Mouse (Mus musculus): Measurements from ENCODE around the gene Slc17a7. TPM values are rescaled to one million over a fixed set of nuclear protein-coding genes. Genes with fewer than 3 reads are reported as not detected.

Slc17a7 gene
- polyA plus RNA-seq, 1 experiment from 2014 or later = 1.4 TPM

- H3K4me3 ChIP-seq = peak within 1 kb of the TSS; percentile 45
- peaks cover 26% of the 10 kb centered on the region for H3K4me1 ChIP-seq
- 3% methylated on average over 17 of the region's 17 CpGs for WGBS
- peak within 1 kb of the TSS; percentile 56; the same call in 1 of the 2 replicates for H3K27ac ChIP-seq
- H3K36me3 ChIP-seq = no peaks in the 10 kb centered on the region
- DNase-seq (ENCODE audit: low spot score) = no peak
- peaks cover 35% of the 10 kb centered on the region for H3K27me3 ChIP-seq (ENCODE audit: insufficient read depth, poor library complexity, severe bottlenecking)
- H3K9me3 ChIP-seq = no peaks in the 10 kb centered on the region
Measured at GRCm38 (mm10) chr7:45211851-45212251, 48.1 kb downstream of the Slc17a7 start, which contains the start of gene Dkkl1. TSS of gene Dkkl1 (minus strand) at chr7:45212147.

DNA sequence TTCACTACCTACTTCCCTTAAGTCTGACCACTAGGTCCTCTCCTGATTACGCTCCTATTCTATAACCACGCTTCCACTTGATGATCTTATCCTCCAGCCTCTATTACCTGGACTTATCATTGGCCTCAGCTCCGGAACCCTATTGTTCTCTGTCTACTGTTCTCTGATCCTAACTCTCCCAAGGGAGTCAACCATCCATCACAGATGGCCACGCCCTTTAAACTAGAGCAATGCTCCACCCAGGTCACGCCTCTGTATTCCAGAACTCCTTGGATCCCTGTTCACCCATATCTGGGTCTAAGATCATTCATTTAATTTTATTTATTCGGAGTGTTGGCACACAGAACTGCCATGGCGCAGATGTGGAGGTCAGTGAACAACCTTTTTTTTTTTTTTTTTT is 48.6 kb downstream of the Slc17a7 start:
- no peak for DNase-seq (ENCODE audit: low spot score)
- H3K4me3 ChIP-seq = peak overlapping the region; percentile 45; the same call in 1 of the 2 replicates
- H3K36me3 ChIP-seq = peaks cover 3% of the 10 kb centered on the region
- H3K27me3 ChIP-seq (ENCODE audit: insufficient read depth, poor library complexity, severe bottlenecking) = peaks cover 35% of the 10 kb centered on the region
- H3K9me3 ChIP-seq = no peaks in the 10 kb centered on the region
- WGBS = 72% methylated on average over 7 of the region's 7 CpGs
- H3K4me1 ChIP-seq = peaks cover 31% of the 10 kb centered on the region
- H3K27ac ChIP-seq = no peak overlapping the region

DNA sequence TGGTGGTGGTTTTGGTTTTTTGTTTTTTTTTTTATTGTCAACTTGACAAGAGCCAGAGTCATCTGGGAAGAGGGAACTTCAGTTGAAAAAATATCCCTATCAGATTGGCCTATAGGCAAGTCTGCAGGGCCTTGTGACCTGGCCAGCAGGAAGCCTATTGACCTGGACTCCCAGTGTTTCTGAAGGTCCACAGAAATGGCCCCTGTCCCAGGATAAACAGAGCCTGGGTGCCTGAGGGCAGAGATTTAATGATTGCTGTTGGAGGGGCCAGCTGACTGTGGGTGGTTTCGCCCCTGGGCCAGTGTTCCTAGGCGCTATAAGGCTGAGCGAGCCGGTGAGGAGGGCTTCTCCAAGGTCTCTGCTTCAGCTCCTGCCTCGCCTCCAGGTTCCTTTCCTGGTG is 50.0 kb downstream of the Slc17a7 start:
- H3K9me3 ChIP-seq = no peaks in the 10 kb centered on the region
- peaks cover 35% of the 10 kb centered on the region for H3K27me3 ChIP-seq (ENCODE audit: insufficient read depth, poor library complexity, severe bottlenecking)
- H3K4me1 ChIP-seq = peaks cover 42% of the 10 kb centered on the region
- 51% methylated on average over 5 of the region's 5 CpGs for WGBS
- no peak for DNase-seq (ENCODE audit: low spot score)
- H3K4me3 ChIP-seq = no peak overlapping the region
- no peak overlapping the region for H3K27ac ChIP-seq
- H3K36me3 ChIP-seq = peaks cover 17% of the 10 kb centered on the region

- peak within 1 kb of the TSS; percentile 96 for H3K27ac ChIP-seq
- H3K27me3 ChIP-seq (ENCODE audit: insufficient read depth, poor library complexity, severe bottlenecking) = peaks cover 16% of the 10 kb centered on the region
- under 1% methylated on average over 55 of the region's 55 CpGs for WGBS
- DNase-seq (ENCODE audit: low spot score) = peak; percentile 89
- H3K4me1 ChIP-seq = peaks cover 58% of the 10 kb centered on the region
- peak within 1 kb of the TSS; percentile 93 for H3K4me3 ChIP-seq
- H3K36me3 ChIP-seq = peaks cover 38% of the 10 kb centered on the region
- no peaks in the 10 kb centered on the region for H3K9me3 ChIP-seq
Measured at GRCm38 (mm10) chr7:45215673-45216441, 52.1 kb downstream of the Slc17a7 start, which contains the start of gene Tead2. TSS of gene Tead2 (plus strand) at chr7:45215753.

DNA sequence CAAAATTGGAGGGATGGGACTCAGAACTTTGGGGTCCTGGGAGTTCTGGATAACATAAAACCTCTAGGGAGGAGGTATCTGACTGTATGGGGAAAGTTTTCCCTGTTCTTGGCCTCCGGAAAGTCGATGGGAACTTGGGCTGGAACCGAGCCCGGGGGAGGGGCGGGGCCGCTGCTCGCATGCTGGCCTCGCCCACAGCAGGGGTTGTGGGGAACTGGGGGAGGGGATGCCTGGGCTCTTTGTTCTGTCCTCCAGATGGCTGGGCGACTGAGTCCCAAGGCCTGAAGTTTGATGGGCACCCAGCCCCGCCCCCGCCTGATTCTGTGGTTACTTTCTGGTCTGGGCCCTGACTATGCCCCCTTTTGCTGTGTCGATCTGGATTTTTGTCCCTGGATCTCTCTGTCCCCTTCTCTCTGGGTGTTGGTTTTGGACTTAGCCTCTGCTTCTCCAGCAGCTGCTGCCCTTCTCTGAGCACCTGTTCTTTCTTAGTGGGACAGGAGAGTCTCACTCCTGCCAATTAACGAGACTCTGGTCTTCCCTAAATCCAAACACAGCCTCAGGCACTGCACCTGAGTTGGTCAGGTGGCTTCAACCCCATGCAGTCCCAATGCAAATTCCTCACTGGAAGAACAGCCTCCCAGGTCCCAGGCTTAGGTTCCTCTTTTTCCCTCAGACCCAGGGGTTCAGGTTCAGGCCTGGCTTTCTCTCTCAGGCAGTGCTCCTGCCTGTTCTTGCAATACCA is 52.9 kb downstream of the Slc17a7 start:
- Histone ChIP-seq H3K4me3 (peak overlapping the region; percentile 93), H3K9me3 (no peaks in the 10 kb centered on the region), H3K36me3 (peaks cover 46% of the 10 kb centered on the region), H3K4me1 (peaks cover 51% of the 10 kb centered on the region), H3K27me3 (ENCODE audit: insufficient read depth, poor library complexity, severe bottlenecking) (peaks cover 8% of the 10 kb centered on the region), H3K27ac (peak overlapping the region; percentile 96)
- peak; percentile 92 for DNase-seq (ENCODE audit: low spot score)
- WGBS = under 1% methylated on average over 13 of the region's 13 CpGs

DNA sequence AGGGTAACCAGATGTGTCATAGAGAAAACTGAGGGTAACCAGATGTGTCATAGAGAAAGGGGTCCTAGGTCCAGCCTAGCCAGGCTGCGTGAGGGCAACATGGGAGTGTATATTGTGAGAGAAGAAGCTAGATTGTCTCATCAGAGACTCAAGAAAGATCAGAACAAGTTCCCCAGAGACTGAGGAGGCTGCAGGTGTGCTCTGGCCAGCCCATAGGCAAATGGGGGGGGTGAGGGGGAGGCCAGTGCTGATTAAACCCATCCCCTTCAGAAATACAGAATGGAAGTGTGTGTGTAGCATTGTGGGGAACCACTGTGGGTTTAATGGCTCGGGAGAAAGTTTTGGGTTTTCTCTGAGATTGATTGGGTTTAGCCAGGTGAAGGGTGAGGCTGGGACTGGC is 57.9 kb downstream of the Slc17a7 start:
- WGBS = 84% methylated on average over 2 of the region's 2 CpGs
- Histone ChIP-seq H3K36me3 (peaks cover 96% of the 10 kb centered on the region), H3K9me3 (no peaks in the 10 kb centered on the region), H3K4me3 (no peak overlapping the region), H3K27ac (no peak overlapping the region), H3K27me3 (ENCODE audit: insufficient read depth, poor library complexity, severe bottlenecking) (no peaks in the 10 kb centered on the region), H3K4me1 (peaks cover 34% of the 10 kb centered on the region)
- no peak for DNase-seq (ENCODE audit: low spot score)

- Histone ChIP-seq H3K4me1 (peaks cover 7% of the 10 kb centered on the region; the same call in 1 of the 2 replicates), H3K27me3 (ENCODE audit: insufficient read depth, poor library complexity, severe bottlenecking) (no peaks in the 10 kb centered on the region), H3K9me3 (no peaks in the 10 kb centered on the region), H3K27ac (no peak overlapping the region), H3K4me3 (no peak overlapping the region), H3K36me3 (peaks cover 100% of the 10 kb centered on the region)
- peak; percentile 39 for DNase-seq (ENCODE audit: low spot score)
- 94% methylated on average over 7 of the region's 7 CpGs for WGBS
Measured at GRCm38 (mm10) chr7:45224826-45225225, 61.1 kb downstream of the Slc17a7 start.

MicroRNAs encoded within 50 kb of the gene (microRNA counts, 519-probe panel; counts per million panel counts)
- not detected for microRNA mmu-miR-150

Small RNAs within 50 kb of the gene (microRNA-seq; reads per million reads assigned to microRNA genes)
- 8.1 reads per million, percentile 23 among the genes with 10 or more reads in this experiment for gene Mir150
- 7.6 reads per million, percentile 22 among the genes with 10 or more reads in this experiment for gene Mir5121
- gene Mir7055 = not detected

Other genes with a start within 250 kb of the Slc17a7 start
- gene Ap2a1, start 234.5 kb upstream of the Slc17a7 start, polyA plus RNA-seq (2016; fragmentation: Nextera tagmentation; extraction: Ambion mirVana) = 73.9 and 82.1 TPM in 2 replicates
- gene Tsks, start 220.7 kb upstream of the Slc17a7 start, polyA plus RNA-seq (2016; fragmentation: Nextera tagmentation; extraction: Ambion mirVana) = 0.25 TPM in 1 of 2 replicates, not detected in the other
- 11.7 and 19.1 TPM in 2 replicates for gene Cpt1c, start 189.1 kb upstream of the Slc17a7 start, polyA plus RNA-seq (2016; fragmentation: Nextera tagmentation; extraction: Ambion mirVana)
- gene Prmt1, start 177.4 kb upstream of the Slc17a7 start, polyA plus RNA-seq (2016; fragmentation: Nextera tagmentation; extraction: Ambion mirVana) = 563 and 740 TPM in 2 replicates
- 61.8 and 71.1 TPM in 2 replicates for gene Irf3, start 166.3 kb upstream of the Slc17a7 start, polyA plus RNA-seq (2016; fragmentation: Nextera tagmentation; extraction: Ambion mirVana)
- 44.9 and 57.9 TPM in 2 replicates for gene Bcl2l12, start 165.2 kb upstream of the Slc17a7 start, polyA plus RNA-seq (2016; fragmentation: Nextera tagmentation; extraction: Ambion mirVana)
- 40.5 and 41.0 TPM in 2 replicates for gene Scaf1, start 147.6 kb upstream of the Slc17a7 start, polyA plus RNA-seq (2016; fragmentation: Nextera tagmentation; extraction: Ambion mirVana)
- 50.5 and 57.5 TPM in 2 replicates for gene Rras, start 146.0 kb upstream of the Slc17a7 start, polyA plus RNA-seq (2016; fragmentation: Nextera tagmentation; extraction: Ambion mirVana)
- 8.8 and 13.3 TPM in 2 replicates for gene Prr12, start 111.1 kb upstream of the Slc17a7 start, polyA plus RNA-seq (2016; fragmentation: Nextera tagmentation; extraction: Ambion mirVana)
- gene Nosip, start 101.5 kb upstream of the Slc17a7 start, polyA plus RNA-seq (2016; fragmentation: Nextera tagmentation; extraction: Ambion mirVana) = 59.9 and 65.2 TPM in 2 replicates
- gene Prrg2, start 101.3 kb upstream of the Slc17a7 start, polyA plus RNA-seq (2016; fragmentation: Nextera tagmentation; extraction: Ambion mirVana) = 15.0 and 16.8 TPM in 2 replicates
- 270 and 314 TPM in 2 replicates for gene Rcn3, start 71.7 kb upstream of the Slc17a7 start, polyA plus RNA-seq (2016; fragmentation: Nextera tagmentation; extraction: Ambion mirVana)
- 7.8 and 10.2 TPM in 2 replicates for gene Fcgrt, start 60.1 kb upstream of the Slc17a7 start, polyA plus RNA-seq (2016; fragmentation: Nextera tagmentation; extraction: Ambion mirVana)
- 1,266 and 1,534 TPM in 2 replicates for gene Rps11, start 39.5 kb upstream of the Slc17a7 start, polyA plus RNA-seq (2016; fragmentation: Nextera tagmentation; extraction: Ambion mirVana)
- gene Rpl13a, start 35.2 kb upstream of the Slc17a7 start, polyA plus RNA-seq (2016; fragmentation: Nextera tagmentation; extraction: Ambion mirVana) = 873 and 1,060 TPM in 2 replicates
- gene Gm45713, start 27.7 kb upstream of the Slc17a7 start, polyA plus RNA-seq (2016; fragmentation: Nextera tagmentation; extraction: Ambion mirVana) = 0.36 and 0.58 TPM in 2 replicates
- 2.5 and 3.1 TPM in 2 replicates for gene Flt3l, start 27.5 kb upstream of the Slc17a7 start, polyA plus RNA-seq (2016; fragmentation: Nextera tagmentation; extraction: Ambion mirVana)
- 97.8 and 102 TPM in 2 replicates for gene Pih1d1, start 9.6 kb upstream of the Slc17a7 start, polyA plus RNA-seq (2016; fragmentation: Nextera tagmentation; extraction: Ambion mirVana)
- gene Aldh16a1, start 9.4 kb upstream of the Slc17a7 start, polyA plus RNA-seq (2016; fragmentation: Nextera tagmentation; extraction: Ambion mirVana) = 45.2 and 45.7 TPM in 2 replicates
- gene Gfy, start 15.6 kb downstream of the Slc17a7 start, polyA plus RNA-seq (2016; fragmentation: Nextera tagmentation; extraction: Ambion mirVana) = not detected in 2 replicates
- 0.41 TPM in 1 of 2 replicates, not detected in the other for gene Pth2, start 17.0 kb downstream of the Slc17a7 start, polyA plus RNA-seq (2016; fragmentation: Nextera tagmentation; extraction: Ambion mirVana)
- gene Ccdc155, start 40.9 kb downstream of the Slc17a7 start, polyA plus RNA-seq (2016; fragmentation: Nextera tagmentation; extraction: Ambion mirVana) = 0.69 and 0.88 TPM in 2 replicates
- gene Dkkl1, start 48.2 kb downstream of the Slc17a7 start, polyA plus RNA-seq (2016; fragmentation: Nextera tagmentation; extraction: Ambion mirVana) = 1.2 and 1.9 TPM in 2 replicates
- gene Tead2, start 51.8 kb downstream of the Slc17a7 start, polyA plus RNA-seq (2016; fragmentation: Nextera tagmentation; extraction: Ambion mirVana) = 161 and 210 TPM in 2 replicates
- gene Cd37, start 75.2 kb downstream of the Slc17a7 start, polyA plus RNA-seq (2016; fragmentation: Nextera tagmentation; extraction: Ambion mirVana) = 1.5 and 2.3 TPM in 2 replicates
- 0.50 and 0.83 TPM in 2 replicates for gene Slc6a16, start 77.1 kb downstream of the Slc17a7 start, polyA plus RNA-seq (2016; fragmentation: Nextera tagmentation; extraction: Ambion mirVana)
- not detected in 2 replicates for gene Slc6a21, start 113.6 kb downstream of the Slc17a7 start, polyA plus RNA-seq (2016; fragmentation: Nextera tagmentation; extraction: Ambion mirVana)
- 13.5 and 15.2 TPM in 2 replicates for gene Trpm4, start 169.8 kb downstream of the Slc17a7 start, polyA plus RNA-seq (2016; fragmentation: Nextera tagmentation; extraction: Ambion mirVana)
- gene Hrc, start 171.3 kb downstream of the Slc17a7 start, polyA plus RNA-seq (2016; fragmentation: Nextera tagmentation; extraction: Ambion mirVana) = 17.9 and 31.4 TPM in 2 replicates
- gene Ppfia3, start 203.1 kb downstream of the Slc17a7 start, polyA plus RNA-seq (2016; fragmentation: Nextera tagmentation; extraction: Ambion mirVana) = 2.4 and 2.9 TPM in 2 replicates
- 0.59 and 1.4 TPM in 2 replicates for gene Lin7b, start 206.6 kb downstream of the Slc17a7 start, polyA plus RNA-seq (2016; fragmentation: Nextera tagmentation; extraction: Ambion mirVana)
- 173 and 241 TPM in 2 replicates for gene Snrnp70, start 231.8 kb downstream of the Slc17a7 start, polyA plus RNA-seq (2016; fragmentation: Nextera tagmentation; extraction: Ambion mirVana)
- gene Kcna7, start 241.7 kb downstream of the Slc17a7 start, polyA plus RNA-seq (2016; fragmentation: Nextera tagmentation; extraction: Ambion mirVana) = 0.28 and 0.45 TPM in 2 replicates
- gene Ntf5, start 249.7 kb downstream of the Slc17a7 start, polyA plus RNA-seq (2016; fragmentation: Nextera tagmentation; extraction: Ambion mirVana) = 1.5 and 2.6 TPM in 2 replicates

Measured in heart, embryonic 10.5 days (tissue).